Mouse (Mus musculus) ES-E14 (cell line): ENCODE measurements around the gene Magi3. TPM values are rescaled to one million over a fixed set of nuclear protein-coding genes. Genes with fewer than 3 reads are reported as not detected.

Experiments used
- DNase-seq: peaks from one replicate; pipeline ENCODE4 v3.0.0-alpha.2; 2013; ENCODE audit warnings: low read depth, low spot score
- H3K27ac ChIP-seq: 2 replicates; pipeline ENCODE4 v1.5.1; 2012; ENCODE audit warnings: low read depth, mild to moderate bottlenecking, low read length, moderate library complexity, mixed read lengths; ENCODE audit not compliant: poor library complexity, insufficient read depth, severe bottlenecking
- H3K36me3 ChIP-seq: 2 replicates; pipeline ENCODE4 v1.6.1; 2012; ENCODE audit warnings: mild to moderate bottlenecking, low read length, moderate library complexity, mixed read lengths; ENCODE audit not compliant: control insufficient read depth, poor library complexity, insufficient read depth, severe bottlenecking
- H3K4me1 ChIP-seq, 2 experiments: fragments of 150-350 bp in 1 of 2; sonication (generic) in 1 of 2; 2 replicates each; pipeline ENCODE4 v1.6.1; 2012; ENCODE audit warnings: low read length in 2 of 2, mild to moderate bottlenecking in 1 of 2, mixed read lengths in 1 of 2; ENCODE audit not compliant: control insufficient read depth in 2 of 2, insufficient read depth in 2 of 2, poor library complexity in 1 of 2
- H3K4me3 ChIP-seq, 2 experiments: fragments of 150-350 bp in 1 of 2; sonication (generic) in 1 of 2; 2 replicates each; pipeline ENCODE4 v1.5.1; 2012; ENCODE audit warnings: low read length in 2 of 2, low read depth in 1 of 2, mild to moderate bottlenecking in 1 of 2, mixed read lengths in 1 of 2; ENCODE audit not compliant: insufficient read depth in 1 of 2, poor library complexity in 1 of 2, severe bottlenecking in 1 of 2
- H3K9ac ChIP-seq: 2 replicates; pipeline ENCODE4 v1.6.1; 2012; ENCODE audit warnings: low read depth, mild to moderate bottlenecking, low read length, mixed read lengths; ENCODE audit not compliant: poor library complexity, insufficient read depth, severe bottlenecking
- H3K9me3 ChIP-seq: fragments of 150-350 bp; sonication (generic); 2 replicates; pipeline ENCODE4 v1.6.1; 2012; ENCODE audit warnings: low read depth, mild to moderate bottlenecking, low read length; ENCODE audit not compliant: control insufficient read depth, insufficient read depth
- CHD2 ChIP-seq: IDR thresholded peaks from 2 replicates; pipeline ENCODE4 v1.6.1; 2014; ENCODE audit warnings: mild to moderate bottlenecking, low read depth, low read length, inconsistent platforms
- HCFC1 ChIP-seq: IDR thresholded peaks from 2 replicates; pipeline ENCODE4 v1.6.1; 2012; ENCODE audit warnings: low read length, inconsistent platforms, borderline replicate concordance; ENCODE audit not compliant: insufficient read depth
- MAFK ChIP-seq: IDR thresholded peaks from 2 replicates; pipeline ENCODE4 v1.6.1; 2014; ENCODE audit warnings: mild to moderate bottlenecking, low read depth, low read length, inconsistent platforms; ENCODE audit not compliant: insufficient read depth
- ZC3H11A ChIP-seq: IDR thresholded peaks from 2 replicates; pipeline ENCODE4 v1.6.1; 2012; ENCODE audit warnings: low read depth, mild to moderate bottlenecking, inconsistent platforms, low read length, borderline replicate concordance
- ZNF384 ChIP-seq: IDR thresholded peaks from 2 replicates; pipeline ENCODE4 v1.6.1; 2012; ENCODE audit warnings: low read depth, low read length, inconsistent platforms
- in situ Hi-C, 2 experiments: fragments of 600-800 bp; cut with MboI; formaldehyde crosslinking; loops; one replicate each; pipeline ENCODE4 v1.15.1; 2025; ENCODE audit warnings: low sequenced_read_pairs in 2 of 2, inconsistent platforms in 1 of 2; ENCODE audit not compliant: unreplicated experiment in 2 of 2
- total RNA-seq: library from RNA; depleted of rRNA; stranded (reverse); fragments of 300-350 nt; gene quantifications from 2 replicates; pipeline ENCODE4 v1.2.3, GENCODE M21; 2012

The Magi3 gene
- total RNA-seq, 1 experiment = 10.6 TPM

DNA sequence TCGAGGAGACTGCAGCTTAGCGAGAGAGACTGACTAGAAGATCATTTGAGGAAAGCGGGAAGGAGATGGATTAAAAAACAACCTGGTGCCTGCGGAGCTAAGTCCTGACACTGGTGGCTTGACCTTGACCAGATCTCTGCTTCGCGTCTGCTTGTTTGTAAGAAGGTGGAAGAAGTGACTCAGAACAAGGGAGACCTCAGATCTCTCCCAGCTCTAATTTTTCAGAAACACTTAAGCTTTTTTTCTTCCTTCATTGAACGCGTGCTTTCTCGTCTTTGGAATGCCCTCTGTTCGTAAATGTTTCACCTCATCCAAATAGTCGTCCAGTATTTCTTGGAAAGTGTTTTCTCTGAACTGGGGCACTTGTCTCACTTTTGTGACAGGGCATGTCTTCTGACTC lies 982 bp upstream of the Magi3 start:
- DNase-seq = no peak
- Histone ChIP-seq H3K4me3 (peak overlapping the region; percentile 48 to 78), H3K9me3 (no peaks in the 10 kb centered on the region), H3K36me3 (no peaks in the 10 kb centered on the region), H3K27ac (no peak overlapping the region), H3K4me1 (no peaks in the 10 kb centered on the region), H3K9ac (peak overlapping the region; percentile 2; the same call in 1 of the 2 replicates)
- TF ChIP-seq ZNF384 = no peak
- in situ Hi-C loops = no loop called here

DNA sequence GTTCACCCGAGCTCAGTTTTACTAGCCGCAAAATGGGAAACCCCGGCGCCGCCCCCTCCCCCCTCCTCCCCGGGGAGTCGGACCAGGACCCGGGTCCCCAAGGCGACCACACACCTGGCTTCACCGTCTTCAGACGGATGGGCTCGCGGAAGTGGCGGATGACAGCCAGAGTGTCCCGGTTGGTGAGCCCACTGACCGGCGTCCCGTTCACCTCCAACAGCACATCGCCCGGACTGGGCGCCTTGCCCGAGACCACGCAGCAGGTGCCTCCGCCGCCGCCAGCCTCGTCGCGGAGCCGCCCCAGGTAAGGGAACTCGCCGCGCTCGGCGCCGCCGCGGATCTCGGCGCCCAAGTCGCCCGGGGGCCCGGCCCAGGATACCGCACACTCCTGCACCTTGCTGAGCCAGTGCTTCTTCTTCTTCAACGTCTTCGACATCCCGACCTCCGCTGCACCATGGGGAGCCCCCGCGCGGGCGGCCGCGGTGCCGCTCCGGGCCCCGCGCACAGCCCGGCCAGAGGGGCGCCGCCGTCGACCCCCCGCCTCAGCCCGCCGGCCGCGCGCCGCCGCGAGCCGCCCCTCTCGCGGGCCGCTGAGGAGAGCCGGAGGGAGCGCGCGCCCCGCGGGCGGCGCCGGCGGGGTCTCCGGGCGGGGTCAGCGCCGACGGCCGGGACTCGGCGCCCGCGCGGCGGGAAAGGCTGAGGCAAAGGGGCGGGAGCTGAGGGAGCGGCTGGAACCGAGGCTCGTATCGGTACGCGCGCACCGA lies 461 bp downstream of the Magi3 start:
- peak overlapping the region; percentile 73 for H3K27ac ChIP-seq
- peak overlapping the region; percentile 96 to 99 for H3K4me3 ChIP-seq
- peak; percentile 12 for DNase-seq
- no peaks in the 10 kb centered on the region for H3K36me3 ChIP-seq
- H3K9ac ChIP-seq = peak overlapping the region; percentile 90
- no peaks in the 10 kb centered on the region for H3K9me3 ChIP-seq
- in situ Hi-C loops = no loop called here
- no peaks in the 10 kb centered on the region for H3K4me1 ChIP-seq
- TF ChIP-seq CHD2 (no peak), ZC3H11A (no peak), HCFC1 (peak; percentile 33; the same call in 1 of the 2 replicates)

DNA sequence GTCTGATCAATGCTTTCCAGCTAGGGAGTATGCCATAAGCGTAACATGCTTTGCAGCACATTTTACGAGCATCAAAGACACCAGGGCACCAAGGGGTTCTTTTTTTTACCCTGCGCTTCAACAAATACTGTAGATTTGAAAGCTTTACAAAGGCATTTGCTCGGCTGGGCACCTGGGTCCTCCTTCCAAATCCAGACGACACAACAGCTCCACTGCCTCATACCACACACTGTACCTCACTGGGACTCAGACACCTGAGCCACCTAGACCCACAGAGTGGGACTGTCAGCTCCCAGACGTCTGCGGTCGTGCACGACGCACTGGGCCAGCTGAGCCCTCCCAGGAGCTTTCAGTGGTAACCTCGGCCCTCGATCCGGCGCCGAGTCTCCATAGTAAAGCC lies 1.2 kb downstream of the Magi3 start:
- DNase-seq = no peak
- H3K9ac ChIP-seq = peak overlapping the region; percentile 3; the same call in 1 of the 2 replicates
- H3K9me3 ChIP-seq = no peaks in the 10 kb centered on the region
- H3K36me3 ChIP-seq = no peaks in the 10 kb centered on the region
- no peak overlapping the region for H3K27ac ChIP-seq
- H3K4me1 ChIP-seq = no peaks in the 10 kb centered on the region
- in situ Hi-C loops = no loop called here
- TF ChIP-seq ZC3H11A (no peak), HCFC1 (no peak)
- peak overlapping the region; percentile 96 to 99 for H3K4me3 ChIP-seq

DNA sequence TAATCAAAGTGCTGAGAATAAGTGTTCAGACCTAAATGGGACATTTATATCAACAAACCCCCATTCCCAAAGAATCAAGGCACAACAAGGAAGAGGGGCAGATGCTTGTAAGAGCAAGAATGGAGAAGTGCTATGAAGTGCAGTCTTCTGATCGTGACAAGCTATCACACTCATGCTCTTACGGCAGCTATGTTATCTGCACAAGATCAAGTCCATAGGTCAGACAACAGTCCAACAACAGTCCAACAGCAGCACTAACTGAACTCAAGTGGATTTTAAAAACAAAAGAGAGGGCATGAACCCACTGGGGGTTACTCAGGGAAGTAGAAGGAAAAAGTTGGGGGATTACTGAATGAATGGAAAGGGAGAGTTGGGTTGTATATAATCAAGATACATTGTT lies 30.4 kb downstream of the Magi3 start:
- no peak for DNase-seq
- Histone ChIP-seq H3K4me1 (no peaks in the 10 kb centered on the region), H3K27ac (no peak overlapping the region), H3K4me3 (no peak overlapping the region), H3K9me3 (no peaks in the 10 kb centered on the region), H3K36me3 (no peaks in the 10 kb centered on the region), H3K9ac (no peak overlapping the region)
- in situ Hi-C loops = no loop called here
- no peak for TF ChIP-seq HCFC1
- no peak for TF ChIP-seq ZC3H11A
- TF ChIP-seq CHD2 = no peak
- no peak for TF ChIP-seq MAFK
- TF ChIP-seq ZNF384 = no peak

DNA sequence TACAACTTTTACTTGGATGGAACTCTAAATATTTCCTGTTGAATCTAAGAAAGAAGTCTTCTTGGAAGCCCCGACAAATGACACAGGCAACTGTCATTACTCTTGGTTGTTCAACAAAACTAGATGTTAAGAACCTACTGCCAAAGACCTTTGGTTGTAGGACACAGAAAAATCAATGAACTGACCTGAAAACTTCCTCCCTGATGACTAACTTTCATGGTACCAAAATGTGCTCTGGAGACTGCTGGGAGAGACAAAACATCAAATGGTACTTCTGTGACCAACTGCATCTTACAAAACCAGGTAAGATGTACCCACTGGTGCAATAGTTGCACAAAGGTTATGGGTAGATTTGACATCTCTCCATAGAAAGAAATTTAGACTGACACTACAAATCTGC lies 30.9 kb downstream of the Magi3 start:
- Histone ChIP-seq H3K27ac (no peak overlapping the region), H3K4me1 (no peaks in the 10 kb centered on the region), H3K36me3 (no peaks in the 10 kb centered on the region), H3K9me3 (no peaks in the 10 kb centered on the region), H3K4me3 (no peak overlapping the region), H3K9ac (no peak overlapping the region)
- in situ Hi-C loops = no loop called here
- no peak for DNase-seq
- TF ChIP-seq ZNF384 = no peak
- no peak for TF ChIP-seq ZC3H11A
- TF ChIP-seq MAFK = no peak
- no peak for TF ChIP-seq HCFC1
- TF ChIP-seq CHD2 = no peak
